Mouse (Mus musculus) spleen, adult 2 months (tissue): ENCODE measurements around the gene Cox6b2.

Experiments used
- CTCF ChIP-seq: fragments of 200-500 bp; IDR thresholded peaks from 2 replicates; pipeline ENCODE4 v1.5.1; 2011; ENCODE audit warnings: mild to moderate bottlenecking, inconsistent platforms; ENCODE audit not compliant: insufficient read depth, insufficient read length, insufficient replicate concordance; ENCODE audit errors: extremely low read depth
- POLR2A ChIP-seq: fragments of 200-500 bp; IDR thresholded peaks from 2 replicates; pipeline ENCODE4 v1.6.1; 2011; ENCODE audit warnings: low read depth, low read length, inconsistent platforms

DNA sequence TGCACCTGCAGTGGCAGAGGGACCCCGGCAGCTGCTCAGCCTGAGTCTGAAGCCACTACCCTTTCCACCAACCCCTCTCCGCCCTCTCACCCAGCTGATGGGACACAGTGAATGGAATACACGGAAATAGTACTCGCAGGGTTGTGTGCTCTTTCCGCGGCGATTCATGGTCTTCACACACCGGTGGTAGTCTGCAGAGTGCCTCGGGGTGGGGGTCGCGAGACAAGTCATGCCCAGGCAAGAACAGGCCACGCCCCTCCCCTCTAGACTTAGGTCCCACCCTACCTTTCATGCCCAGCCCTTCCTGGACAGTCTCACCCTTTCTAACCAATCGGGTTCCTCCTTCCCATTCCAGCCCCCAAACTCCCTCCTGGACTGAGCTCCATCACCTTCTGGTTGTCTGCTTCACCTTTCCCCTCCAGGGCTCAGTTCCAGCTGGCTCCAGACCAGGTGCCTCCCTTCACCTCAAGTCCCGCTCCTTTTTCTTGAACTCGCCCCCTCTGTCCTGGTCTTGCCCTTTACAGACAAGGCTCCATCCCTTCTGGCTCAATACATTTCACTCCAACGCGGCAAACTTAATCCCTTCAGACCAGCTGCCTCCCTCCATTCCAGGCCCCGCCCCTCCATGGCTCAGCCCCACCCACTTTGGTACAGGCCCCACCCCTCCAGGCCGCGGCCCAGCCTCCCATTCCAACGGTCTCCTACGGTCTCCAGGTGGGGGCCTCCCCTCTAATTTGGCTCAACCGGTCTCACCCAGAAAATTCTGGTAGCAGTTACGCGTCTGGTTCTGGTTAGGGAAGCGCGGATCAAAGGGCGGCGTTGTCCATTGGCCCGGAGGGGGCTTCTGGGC lies 698 bp downstream of the Cox6b2 start:
- no peak for TF ChIP-seq CTCF
- TF ChIP-seq POLR2A, result no peak
